Mouse (Mus musculus) megakaryocyte, embryonic 14.5 days (primary cell): ENCODE data around the gene Aebp1.

Experiments used
- FLI1 ChIP-seq: IDR thresholded peaks from 2 replicates; pipeline ENCODE4 v1.6.1; 2012; ENCODE audit warnings: low read length, inconsistent platforms, mixed read lengths
- GATA1 ChIP-seq: IDR thresholded peaks from 3 replicates; pipeline ENCODE4 v1.6.1; 2012; ENCODE audit warnings: mixed read lengths, low read length, inconsistent platforms, borderline replicate concordance

- TF ChIP-seq GATA1 (no peak), FLI1 (no peak)
Observed at GRCm38 (mm10) chr11:5901320-5901719, 39.6 kb downstream of the Aebp1 start.
